Mouse (Mus musculus): ENCODE data around the gene Arl6ip5. TPM values are rescaled to one million over a fixed set of nuclear protein-coding genes. Genes with fewer than 3 reads are reported as not detected.

The Arl6ip5 gene
- polyA plus RNA-seq, 1 experiment from 2014 or later, result 91.9 TPM

DNA sequence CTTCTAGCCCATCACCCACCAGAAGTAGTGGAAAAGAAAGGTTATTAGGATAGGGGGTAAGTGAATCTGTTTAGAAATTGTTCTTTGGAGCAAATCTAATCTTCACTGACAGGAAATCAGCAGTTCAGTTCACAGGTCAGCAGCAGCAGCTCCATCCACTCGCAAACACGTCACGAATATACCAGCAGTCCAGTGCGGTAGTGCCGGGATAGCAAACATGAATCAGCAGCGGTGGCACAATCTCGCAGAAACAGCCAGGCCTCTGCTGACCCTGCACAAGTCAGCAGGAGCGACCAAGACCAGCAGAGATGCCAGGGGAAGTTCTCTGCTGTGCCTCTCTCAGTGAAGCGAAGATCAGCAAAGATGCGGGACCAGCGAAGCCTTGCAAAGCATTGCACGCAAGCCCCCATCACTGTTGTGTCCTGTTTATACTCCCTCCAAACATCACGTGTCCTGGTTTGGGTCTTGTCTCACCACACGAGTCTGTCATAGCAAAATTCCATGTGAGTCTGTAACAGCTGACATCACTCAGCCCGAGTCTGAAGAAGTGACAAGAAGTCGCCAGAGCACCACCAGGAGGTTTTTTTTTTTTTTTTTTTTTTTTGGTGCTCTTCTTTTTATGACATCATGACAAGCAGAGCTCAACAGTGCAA lies 62.7 kb downstream of the Arl6ip5 start:
- Histone ChIP-seq H3K4me2 (replicated peaks; ENCODE audit: low read depth, low read length) (no peak overlapping the region), H3K9ac (replicated peaks; ENCODE audit: low read depth) (no peak overlapping the region), H3K27me3 (replicated peaks; ENCODE audit: insufficient read depth, low read length) (no peaks in the 10 kb centered on the region), H3K27ac (ENCODE audit: low read length) (no peak overlapping the region), H3K4me1 (ENCODE audit: insufficient read depth, low read depth, low read length) (0 out of 2 replicates have a peak, but pooled peaks cover 2% of the 10 kb centered on the region), H3K9me3 (ENCODE audit: low read length) (no peaks in the 10 kb centered on the region), H3K36me3 (ENCODE audit: insufficient read depth, low read length) (no peaks in the 10 kb centered on the region), H3K4me3 (ENCODE audit: low read depth, low read length) (no peak overlapping the region)
- ATAC-seq (peak; percentile 65), DNase-seq (ENCODE audit: low spot score) (peak; percentile 65)
- 51% methylated on average over 16 of the region's 16 CpGs for WGBS
- TF ChIP-seq CTCF (IDR thresholded peaks at IDR 0.05) (no peak), EP300 (IDR thresholded peaks at IDR 0.05) (no peak)

- no peak overlapping the region for H3K4me2 ChIP-seq (replicated peaks; ENCODE audit: low read depth, low read length)
- no peaks in the 10 kb centered on the region for H3K9me3 ChIP-seq (ENCODE audit: low read length)
- no peaks in the 10 kb centered on the region for H3K36me3 ChIP-seq (ENCODE audit: insufficient read depth, low read length)
- H3K27ac ChIP-seq (ENCODE audit: low read length), result no peak overlapping the region
- WGBS, result 73% methylated on average over 3 of the region's 3 CpGs
- ATAC-seq, result no peak
- no peak for TF ChIP-seq CTCF (IDR thresholded peaks at IDR 0.05)
- TF ChIP-seq EP300 (IDR thresholded peaks at IDR 0.05), result no peak
- H3K9ac ChIP-seq (replicated peaks; ENCODE audit: low read depth), result no peak overlapping the region
- 0 out of 2 replicates have a peak, but pooled peaks cover 3% of the 10 kb centered on the region for H3K4me1 ChIP-seq (ENCODE audit: insufficient read depth, low read depth, low read length)
- no peak overlapping the region for H3K4me3 ChIP-seq (ENCODE audit: low read depth, low read length)
- DNase-seq (ENCODE audit: low spot score), result no peak
- no peaks in the 10 kb centered on the region for H3K27me3 ChIP-seq (replicated peaks; ENCODE audit: insufficient read depth, low read length)
These were observed 63.3 kb downstream of the Arl6ip5 start for GRCm38 (mm10) chr6:97273777-97274176.

DNA sequence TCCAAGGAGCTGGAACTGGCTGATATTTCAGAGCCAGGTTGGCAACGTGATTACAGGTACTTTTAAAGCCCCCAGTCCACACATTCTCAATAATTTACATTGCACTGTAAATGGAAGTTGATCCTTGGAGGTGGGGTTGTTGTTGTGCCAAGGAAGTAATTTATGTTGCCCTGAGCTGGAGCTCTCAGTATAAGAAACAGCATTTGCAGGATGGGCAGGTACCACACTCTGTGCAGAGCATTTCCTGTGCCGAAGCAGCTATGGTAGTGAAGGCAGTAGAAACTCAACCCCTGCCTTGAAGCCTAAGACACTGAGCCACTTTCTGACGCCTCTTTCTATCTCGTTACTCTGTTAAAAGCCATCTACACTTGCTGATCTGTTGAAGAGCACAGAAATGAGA lies 65.3 kb downstream of the Arl6ip5 start:
- Histone ChIP-seq H3K4me2 (replicated peaks; ENCODE audit: low read depth, low read length) (no peak overlapping the region), H3K4me1 (ENCODE audit: insufficient read depth, low read depth, low read length) (0 out of 2 replicates have a peak, but pooled peaks cover 3% of the 10 kb centered on the region), H3K36me3 (ENCODE audit: insufficient read depth, low read length) (no peaks in the 10 kb centered on the region), H3K4me3 (ENCODE audit: low read depth, low read length) (no peak overlapping the region), H3K9ac (replicated peaks; ENCODE audit: low read depth) (no peak overlapping the region), H3K27me3 (replicated peaks; ENCODE audit: insufficient read depth, low read length) (no peaks in the 10 kb centered on the region), H3K27ac (ENCODE audit: low read length) (no peak overlapping the region), H3K9me3 (ENCODE audit: low read length) (no peaks in the 10 kb centered on the region)
- TF ChIP-seq CTCF (IDR thresholded peaks at IDR 0.05), result no peak
- no peak for TF ChIP-seq EP300 (IDR thresholded peaks at IDR 0.05)
- ATAC-seq (no peak), DNase-seq (ENCODE audit: low spot score) (no peak)
- 55% methylated on average over 4 of the region's 4 CpGs for WGBS

DNA sequence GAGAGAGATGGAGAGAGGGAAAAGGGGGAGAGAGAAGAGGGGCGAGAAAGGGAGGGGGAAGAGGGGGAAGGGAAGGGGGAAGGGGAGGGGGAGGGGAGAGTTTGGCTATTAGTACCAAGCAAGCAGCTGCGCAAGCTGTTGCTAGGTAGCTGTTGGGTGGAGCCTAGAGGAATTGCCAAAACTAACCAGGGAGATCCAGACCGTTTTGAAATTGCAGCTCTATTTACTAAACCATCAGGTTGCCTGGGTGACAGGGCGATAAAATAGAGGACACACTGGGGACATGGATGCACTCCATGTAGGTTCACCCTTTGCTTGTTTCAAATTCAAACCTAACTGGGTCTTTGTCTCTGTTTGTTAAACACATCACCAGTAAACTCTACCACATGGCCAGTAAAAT lies 65.9 kb downstream of the Arl6ip5 start:
- TF ChIP-seq CTCF (IDR thresholded peaks at IDR 0.05) (no peak), EP300 (IDR thresholded peaks at IDR 0.05) (no peak)
- Histone ChIP-seq H3K4me1 (ENCODE audit: insufficient read depth, low read depth, low read length) (0 out of 2 replicates have a peak, but pooled peaks cover 3% of the 10 kb centered on the region), H3K9me3 (ENCODE audit: low read length) (no peaks in the 10 kb centered on the region), H3K36me3 (ENCODE audit: insufficient read depth, low read length) (no peaks in the 10 kb centered on the region), H3K4me2 (replicated peaks; ENCODE audit: low read depth, low read length) (no peak overlapping the region), H3K27me3 (replicated peaks; ENCODE audit: insufficient read depth, low read length) (no peaks in the 10 kb centered on the region), H3K9ac (replicated peaks; ENCODE audit: low read depth) (no peak overlapping the region), H3K27ac (ENCODE audit: low read length) (no peak overlapping the region), H3K4me3 (ENCODE audit: low read depth, low read length) (no peak overlapping the region)
- no peak for ATAC-seq
- DNase-seq (ENCODE audit: low spot score), result peak; percentile 13
- WGBS, result 41% methylated on average over 4 of the region's 4 CpGs

- ATAC-seq (no peak), DNase-seq (ENCODE audit: low spot score) (no peak)
- Histone ChIP-seq H3K4me1 (ENCODE audit: insufficient read depth, low read depth, low read length) (0 out of 2 replicates have a peak, but pooled peaks cover 3% of the 10 kb centered on the region), H3K36me3 (ENCODE audit: insufficient read depth, low read length) (no peaks in the 10 kb centered on the region), H3K9ac (replicated peaks; ENCODE audit: low read depth) (no peak overlapping the region), H3K4me3 (ENCODE audit: low read depth, low read length) (no peak overlapping the region), H3K27ac (ENCODE audit: low read length) (no peak overlapping the region), H3K4me2 (replicated peaks; ENCODE audit: low read depth, low read length) (no peak overlapping the region), H3K9me3 (ENCODE audit: low read length) (no peaks in the 10 kb centered on the region), H3K27me3 (replicated peaks; ENCODE audit: insufficient read depth, low read length) (no peaks in the 10 kb centered on the region)
- WGBS, result 56% methylated on average over 5 of the region's 5 CpGs
- TF ChIP-seq EP300 (IDR thresholded peaks at IDR 0.05) (no peak), CTCF (IDR thresholded peaks at IDR 0.05) (no peak)
These were observed 66.5 kb downstream of the Arl6ip5 start for GRCm38 (mm10) chr6:97276890-97277497.

- WGBS, result 6% methylated on average over 19 of the region's 19 CpGs
- DNase-seq (ENCODE audit: low spot score) (peak; percentile 92), ATAC-seq (peak; percentile 75)
- Histone ChIP-seq H3K36me3 (ENCODE audit: insufficient read depth, low read length) (no peaks in the 10 kb centered on the region), H3K27ac (ENCODE audit: low read length) (peak overlapping the region; percentile 54; the same call in 1 of the 2 replicates), H3K4me1 (ENCODE audit: insufficient read depth, low read depth, low read length) (0 out of 2 replicates have a peak, but pooled peaks cover 3% of the 10 kb centered on the region), H3K4me2 (replicated peaks; ENCODE audit: low read depth, low read length) (peak overlapping the region; percentile 60), H3K4me3 (ENCODE audit: low read depth, low read length) (peak overlapping the region; percentile 28), H3K9ac (replicated peaks; ENCODE audit: low read depth) (peak overlapping the region; percentile 29; the same call in 1 of the 2 replicates), H3K27me3 (replicated peaks; ENCODE audit: insufficient read depth, low read length) (no peaks in the 10 kb centered on the region), H3K9me3 (ENCODE audit: low read length) (no peaks in the 10 kb centered on the region)
- peak; percentile 88 for TF ChIP-seq CTCF (IDR thresholded peaks at IDR 0.05)
- TF ChIP-seq EP300 (IDR thresholded peaks at IDR 0.05), result 0 out of 2 replicates have a peak, but pooled peaks have one; percentile 38
These were observed 67.7 kb downstream of the Arl6ip5 start for GRCm38 (mm10) chr6:97278014-97278787.
